Mouse (Mus musculus) forebrain, embryonic 12.5 days (tissue): ENCODE measurements at regions not wholly inside any gene's neighbourhood (a gene's known extent, or its start where the extent isn't known, plus 50 kb on each side); places are given as distances from the start of the nearest gene placed in this dataset.
A peak's percentile ranks its signal among the peaks of the same experiment; 100 is the strongest.

ENCODE experiments used
- ATAC-seq: fragments of 200-750 bp; cut with Nextera tagmentation; 2 replicates; pipeline ENCODE4 v1.8.0; 2017; ENCODE audit warnings: moderate TSS enrichment; ENCODE audit not compliant: low FRiP score
- H3K27ac ChIP-seq: fragments of 300-500 bp; sonication (generic); 2 replicates; pipeline ENCODE4 v1.5.1; 2016; ENCODE audit warnings: mild to moderate bottlenecking
- H3K27me3 ChIP-seq: fragments of 300-500 bp; sonication (generic); 2 replicates; pipeline ENCODE4 v1.6.1; 2016; ENCODE audit warnings: mild to moderate bottlenecking
- H3K36me3 ChIP-seq: fragments of 300-500 bp; sonication (generic); replicated peaks from 2 replicates; pipeline ENCODE4 v1.6.1; 2016; ENCODE audit warnings: mild to moderate bottlenecking
- H3K4me1 ChIP-seq: fragments of 300-500 bp; sonication (generic); 2 replicates; pipeline ENCODE4 v1.6.1; 2016
- H3K4me2 ChIP-seq: fragments of 300-500 bp; sonication (generic); 2 replicates; pipeline ENCODE4 v1.6.1; 2016; ENCODE audit warnings: mild to moderate bottlenecking, moderate library complexity
- H3K4me3 ChIP-seq: fragments of 300-500 bp; sonication (generic); replicated peaks from 2 replicates; pipeline ENCODE4 v1.5.1; 2016; ENCODE audit warnings: mild to moderate bottlenecking
- H3K9ac ChIP-seq: fragments of 300-500 bp; sonication (generic); 2 replicates; pipeline ENCODE4 v1.6.1; 2016; ENCODE audit warnings: mild to moderate bottlenecking
- H3K9me3 ChIP-seq: fragments of 300-500 bp; sonication (generic); 2 replicates; pipeline ENCODE4 v1.6.1; 2016
- WGBS: fragments of 180-500 bp; shearing (Covaris S2); methylation state at CpG from one replicate; pipeline ENCODE4 v1.1.7; 2016; 5-methylcytosine and 5-hydroxymethylcytosine counted together

GRCm38 (mm10) chr4:75213176-75213476, 65.0 kb downstream of the Dmac1 start:
- H3K9ac ChIP-seq = no peak overlapping the region
- H3K27ac ChIP-seq = peak overlapping the region; percentile 44; the same call in 1 of the 2 replicates
- ATAC-seq = no peak; the same call in 1 of the 2 replicates
- H3K4me1 ChIP-seq = no peaks in the 10 kb centered on the region
- no peak overlapping the region for H3K4me3 ChIP-seq
- no peaks in the 10 kb centered on the region for H3K36me3 ChIP-seq
- no peaks in the 10 kb centered on the region for H3K27me3 ChIP-seq
- H3K9me3 ChIP-seq = no peaks in the 10 kb centered on the region
- 47% methylated on average over 1 of the region's 1 CpGs for WGBS
- H3K4me2 ChIP-seq = no peak overlapping the region

GRCm38 (mm10) chr4:75212396-75213175, 65.5 kb downstream of the Dmac1 start:
- Histone ChIP-seq H3K27ac (peak overlapping the region; percentile 44; the same call in 1 of the 2 replicates), H3K4me3 (no peak overlapping the region), H3K27me3 (no peaks in the 10 kb centered on the region), H3K9me3 (no peaks in the 10 kb centered on the region), H3K4me1 (no peaks in the 10 kb centered on the region), H3K36me3 (no peaks in the 10 kb centered on the region), H3K9ac (no peak overlapping the region), H3K4me2 (no peak overlapping the region)
- peak; percentile 94 for ATAC-seq
